Mouse (Mus musculus) C3H10T1/2 (cell line): ENCODE data around the gene Mospd1. TPM values are rescaled to one million over a fixed set of nuclear protein-coding genes. Genes with fewer than 3 reads are reported as not detected.

Experiments used
- polyA plus RNA-seq, 2 experiments: library from polyadenylated mRNA; unstranded; fragments of >200 nt; fragmentation: generic; extraction: Trizol; gene quantifications; one replicate each; pipeline ENCODE4 v1.2.1; 2012; ENCODE audit warnings: missing spikeins in 2 of 2

Gene Mospd1
- polyA plus RNA-seq = 1 to 10 TPM in 1 of 2 experiments, under 1 TPM in 1; 0.28 to 3.1 TPM

GRCm38 (mm10) chrX:53370366-53370740, at the start of gene Mospd1:
TSS of gene Mospd1 (minus strand) at chrX:53370502.

Other genes with a start within 250 kb of the Mospd1 start
- 1 to 10 TPM; 1.2 to 4.9 TPM for gene Plac1, start 130.4 kb downstream of the Mospd1 start, polyA plus RNA-seq
- 1 to 10 TPM in 1 of 2 experiments, under 1 TPM in 1; 0.28 to 4.2 TPM for gene Fam122b, start 100.7 kb downstream of the Mospd1 start, polyA plus RNA-seq
- not detected for gene Fam122c, start 97.1 kb downstream of the Mospd1 start, polyA plus RNA-seq
- gene Etd, start 64.4 kb upstream of the Mospd1 start, polyA plus RNA-seq = not detected
- 1 to 10 TPM in 1 of 2 experiments, under 1 TPM in 1; 0.27 to 4.2 TPM for gene Rtl8c, start 237.5 kb upstream of the Mospd1 start, polyA plus RNA-seq
- not detected for gene Gm14597, start 238.5 kb upstream of the Mospd1 start, polyA plus RNA-seq